Mouse (Mus musculus) liver, embryonic 14.5 days (tissue): ENCODE measurements around the gene Ptbp3.

Source experiments
- CTCF ChIP-seq: IDR thresholded peaks from 2 replicates; pipeline ENCODE4 v1.5.1; 2016; ENCODE audit warnings: antibody characterized with exemption, low read depth, control low read depth
- EP300 ChIP-seq: IDR thresholded peaks from 2 replicates; pipeline ENCODE4 v1.6.1; 2016; ENCODE audit warnings: antibody characterized with exemption, low read depth

DNA sequence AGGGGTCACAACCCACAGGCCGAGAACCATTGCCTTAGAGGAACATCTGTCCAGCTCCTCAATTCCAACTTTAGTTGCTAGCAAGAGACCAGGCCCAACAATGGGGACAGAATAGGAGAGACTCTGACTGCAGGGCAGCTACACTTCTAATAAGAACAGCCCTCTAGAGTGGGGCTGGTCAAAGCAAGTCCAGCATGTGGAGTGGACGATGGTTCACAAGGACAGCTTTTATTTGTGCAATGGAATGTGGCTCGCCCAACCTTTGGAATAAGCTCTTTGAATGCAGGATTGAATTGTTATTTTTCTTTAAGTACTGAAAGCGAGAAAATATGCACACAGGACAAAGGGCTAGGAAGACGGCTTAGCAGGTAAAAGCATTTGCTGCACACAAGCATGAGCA, 122.7 kb downstream of the Ptbp3 start:
- TF ChIP-seq CTCF (no peak), EP300 (no peak)
